Mouse (Mus musculus) MEL (cell line): ENCODE measurements around the gene Tpm1. TPM values are rescaled to one million over a fixed set of nuclear protein-coding genes. Genes with fewer than 3 reads are reported as not detected.

Experiments
- DNase-seq: peaks from one replicate; pipeline ENCODE4 v3.0.0; 2011; ENCODE audit warnings: low read depth, low spot score
- H3K27ac ChIP-seq: 2 replicates; pipeline ENCODE4 v1.5.1; 2012; ENCODE audit warnings: low read depth, mild to moderate bottlenecking, control low read depth, low read length, moderate library complexity; ENCODE audit not compliant: control insufficient read depth
- H3K27me3 ChIP-seq, 2 experiments: fragments of 150-350 bp in 1 of 2; sonication (generic) in 1 of 2; 2 replicates each; pipeline ENCODE4 v1.6.1; 2012; ENCODE audit warnings: low read length in 2 of 2, mild to moderate bottlenecking in 2 of 2, improper control_type of control experiment in 1 of 2, moderate library complexity in 1 of 2; ENCODE audit not compliant: insufficient read depth in 2 of 2, control insufficient read depth in 1 of 2
- H3K36me3 ChIP-seq, 2 experiments: 2 replicates each; pipeline ENCODE4 v1.6.1; 2012 to 2014; ENCODE audit warnings: low read length in 2 of 2, improper control_type of control experiment in 1 of 2, inconsistent platforms in 1 of 2, mild to moderate bottlenecking in 1 of 2; ENCODE audit not compliant: insufficient read depth in 2 of 2, control insufficient read depth in 1 of 2
- H3K4me1 ChIP-seq, 2 experiments: fragments of 150-350 bp in 1 of 2; sonication (generic) in 1 of 2; 2 replicates each; pipeline ENCODE4 v1.6.1; 2012; ENCODE audit warnings: low read length in 2 of 2, improper control_type of control experiment in 1 of 2, mild to moderate bottlenecking in 1 of 2; ENCODE audit not compliant: insufficient read depth in 2 of 2, control insufficient read depth in 1 of 2
- H3K4me3 ChIP-seq, 2 experiments: fragments of 150-350 bp in 1 of 2; sonication (generic) in 1 of 2; 2 replicates each; pipeline ENCODE4 v1.5.1; 2012; ENCODE audit warnings: low read depth in 2 of 2, low read length in 2 of 2, mild to moderate bottlenecking in 2 of 2, moderate library complexity in 2 of 2, control low read depth in 1 of 2, improper control_type of control experiment in 1 of 2; ENCODE audit not compliant: control insufficient read depth in 1 of 2, insufficient read depth in 1 of 2
- H3K79me2 ChIP-seq: 2 replicates; pipeline ENCODE4 v1.6.1; 2012; ENCODE audit warnings: mild to moderate bottlenecking, low read length, moderate library complexity; ENCODE audit not compliant: control insufficient read depth, poor library complexity, insufficient read depth
- H3K9ac ChIP-seq: 2 replicates; pipeline ENCODE4 v1.6.1; 2012; ENCODE audit warnings: low read depth, mild to moderate bottlenecking, control low read depth, low read length, moderate library complexity; ENCODE audit not compliant: control insufficient read depth, poor library complexity, severe bottlenecking
- H3K9me3 ChIP-seq: fragments of 150-350 bp; sonication (generic); replicated peaks from 2 replicates; pipeline ENCODE4 v1.6.1; 2012; ENCODE audit warnings: mild to moderate bottlenecking, low read length, improper control_type of control experiment, moderate library complexity; ENCODE audit not compliant: insufficient read depth
- BHLHE40 ChIP-seq: IDR thresholded peaks from 2 replicates; pipeline ENCODE4 v1.6.1; 2012; ENCODE audit warnings: low read depth, mild to moderate bottlenecking, inconsistent platforms, low read length, improper control_type of control experiment, borderline replicate concordance
- ELF1 ChIP-seq: IDR thresholded peaks from 2 replicates; pipeline ENCODE4 v1.6.1; 2014; ENCODE audit warnings: low read depth, mild to moderate bottlenecking, inconsistent platforms, low read length, improper control_type of control experiment, moderate library complexity
- ETS1 ChIP-seq: IDR thresholded peaks from 2 replicates; pipeline ENCODE4 v1.6.1; 2012; ENCODE audit warnings: low read depth, mild to moderate bottlenecking, inconsistent platforms, low read length, improper control_type of control experiment, moderate library complexity
- MEF2A ChIP-seq: IDR thresholded peaks from 2 replicates; pipeline ENCODE4 v1.6.1; 2014; ENCODE audit warnings: low read depth, mild to moderate bottlenecking, inconsistent platforms, low read length, improper control_type of control experiment; ENCODE audit not compliant: poor library complexity, insufficient replicate concordance, severe bottlenecking; ENCODE audit errors: extremely low read depth
- RCOR1 ChIP-seq: IDR thresholded peaks from 2 replicates; pipeline ENCODE4 v1.6.1; 2012; ENCODE audit warnings: low read depth, mild to moderate bottlenecking, inconsistent platforms, low read length, improper control_type of control experiment
- TBP ChIP-seq: IDR thresholded peaks from 2 replicates; pipeline ENCODE4 v1.8.0; 2011; ENCODE audit warnings: low read depth, low read length, improper control_type of control experiment
- TCF12 ChIP-seq: IDR thresholded peaks from 2 replicates; pipeline ENCODE4 v1.6.1; 2014; ENCODE audit warnings: low read depth, mild to moderate bottlenecking, inconsistent platforms, low read length, improper control_type of control experiment, moderate library complexity
- UBTF ChIP-seq: IDR thresholded peaks from 2 replicates; pipeline ENCODE4 v1.6.1; 2012; ENCODE audit warnings: low read depth, mild to moderate bottlenecking, inconsistent platforms, low read length, improper control_type of control experiment, moderate library complexity, borderline replicate concordance; ENCODE audit not compliant: insufficient read depth
- ZMIZ1 ChIP-seq: IDR thresholded peaks from 2 replicates; pipeline ENCODE4 v1.6.1; 2012; ENCODE audit warnings: low read depth, mild to moderate bottlenecking, inconsistent platforms, low read length, improper control_type of control experiment, moderate library complexity
- polyA plus RNA-seq, 2 experiments: library from polyadenylated mRNA; stranded (reverse) in 1 of 2; unstranded in 1 of 2; fragments of >175 nt in 1 of 2; fragments of >200 nt in 1 of 2; gene quantifications; 2 replicates each; pipeline versions ENCODE4 v1.2.1 to v1.2.4; 2012; ENCODE audit warnings: low replicate concordance in 2 of 2, low read depth in 1 of 2; ENCODE audit not compliant: insufficient read length in 2 of 2, insufficient read depth in 1 of 2, missing spikeins in 1 of 2
- total RNA-seq: library from RNA; depleted of rRNA; stranded (reverse); fragments of 300-350 nt; gene quantifications from 2 replicates; pipeline ENCODE4 v1.2.3, GENCODE M21; 2012

The Tpm1 gene
- total and polyA plus RNA-seq, 3 experiments: 38.2 to 113 TPM; not detected in 1

DNA sequence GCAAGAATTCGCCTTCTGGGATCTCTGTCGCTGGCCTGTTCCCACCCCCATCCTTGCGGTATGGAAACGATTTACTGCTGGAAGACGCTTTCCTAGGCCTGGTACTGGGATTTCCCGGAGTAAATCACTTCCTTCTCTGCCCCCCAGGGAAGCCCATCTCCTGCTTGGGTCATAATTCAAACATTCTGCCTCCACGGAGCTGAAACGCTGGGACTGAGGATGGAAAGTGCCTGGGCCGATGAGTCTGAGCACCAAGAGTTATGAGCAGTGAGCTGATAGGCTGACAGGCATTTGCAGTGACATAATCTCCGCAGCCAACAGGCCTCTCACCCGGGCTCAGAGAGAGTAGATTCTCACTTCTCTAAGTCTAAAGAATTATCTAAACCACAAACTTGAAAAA, 40.4 kb downstream of the Tpm1 start:
- Histone ChIP-seq H3K9ac (peak overlapping the region; percentile 8; the same call in 1 of the 2 replicates), H3K79me2 (no peaks in the 10 kb centered on the region), H3K9me3 (no peaks in the 10 kb centered on the region), H3K36me3 (peaks cover 0 to 24% of the 10 kb centered on the region in 2 experiments; a peak in 2 of 4 replicates), H3K4me1 (peaks cover 4 to 36% of the 10 kb centered on the region in 2 experiments), H3K4me3 (no peak overlapping the region), H3K27me3 (no peaks in the 10 kb centered on the region), H3K27ac (no peak overlapping the region)
- peak; percentile 76 for DNase-seq
- TF ChIP-seq RCOR1: no peak; the same call in 1 of the 2 replicates
- no peak for TF ChIP-seq MEF2A
- peak; percentile 46; the same call in 1 of the 2 replicates for TF ChIP-seq ETS1
- peak; percentile 96 for TF ChIP-seq UBTF
- peak; percentile 97 for TF ChIP-seq TBP

DNA sequence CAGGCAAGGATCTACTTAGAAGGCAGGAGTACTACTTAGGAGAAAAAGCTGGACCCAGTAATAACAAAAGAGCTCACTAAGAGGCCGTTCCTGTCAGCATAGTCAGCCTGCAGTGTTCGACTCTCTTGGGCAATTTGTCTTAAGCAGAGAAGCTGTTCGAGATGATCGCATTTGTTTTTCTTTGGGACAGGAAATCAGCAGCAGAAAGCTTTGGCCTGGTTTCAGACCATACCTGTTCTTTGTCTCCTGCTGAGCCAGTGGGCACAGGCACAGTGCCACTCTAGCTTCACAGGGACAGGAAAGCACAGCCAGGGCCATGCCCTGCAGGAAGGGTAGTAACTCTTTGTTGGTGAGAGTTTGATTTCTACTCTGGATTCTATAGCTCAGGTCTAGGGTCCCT, 42.8 kb downstream of the Tpm1 start:
- Histone ChIP-seq H3K36me3 (peaks cover 0 to 13% of the 10 kb centered on the region in 2 experiments; a peak in 2 of 4 replicates), H3K9me3 (no peaks in the 10 kb centered on the region), H3K79me2 (no peaks in the 10 kb centered on the region), H3K4me3 (no peak overlapping the region), H3K9ac (no peak overlapping the region), H3K27me3 (no peaks in the 10 kb centered on the region), H3K27ac (no peak overlapping the region), H3K4me1 (peaks cover 3 to 23% of the 10 kb centered on the region in 2 experiments; a peak in 3 of 4 replicates)
- no peak for TF ChIP-seq BHLHE40
- TF ChIP-seq ZMIZ1: no peak
- no peak for TF ChIP-seq ELF1
- no peak for DNase-seq

DNA sequence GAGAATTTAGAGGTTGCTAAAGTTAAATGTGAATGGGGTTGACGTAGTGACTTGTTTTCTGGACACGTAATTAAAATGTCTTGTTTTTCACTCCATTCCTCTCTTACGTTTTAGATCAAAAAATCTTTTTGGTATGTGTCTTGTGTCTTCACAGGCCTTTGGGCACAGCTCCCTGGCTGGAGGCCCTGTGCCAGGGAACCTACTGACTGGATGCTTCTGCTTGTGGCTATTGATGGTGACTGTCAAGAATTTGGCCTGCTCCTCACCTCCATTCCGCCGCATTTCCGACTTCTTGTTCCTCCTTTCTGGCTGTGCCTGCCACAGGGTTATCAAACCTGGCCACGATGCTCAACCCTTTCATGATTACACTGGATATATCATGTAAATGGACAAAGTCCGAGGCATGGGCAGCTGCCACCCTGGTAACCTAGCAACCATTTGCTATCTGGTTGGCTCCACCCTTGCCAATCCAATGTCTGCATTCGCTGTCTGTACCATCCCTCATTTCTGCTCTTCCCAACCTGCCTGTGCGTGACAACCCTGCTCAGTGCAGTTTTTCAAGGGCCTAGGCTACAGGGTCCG, 44.0 kb downstream of the Tpm1 start:
- H3K9ac ChIP-seq: no peak overlapping the region
- TF ChIP-seq TCF12: no peak
- H3K27ac ChIP-seq: no peak overlapping the region
- H3K4me1 ChIP-seq: peaks cover 3 to 23% of the 10 kb centered on the region in 2 experiments; a peak in 3 of 4 replicates
- H3K36me3 ChIP-seq: peaks cover 0 to 13% of the 10 kb centered on the region in 2 experiments; a peak in 2 of 4 replicates
- DNase-seq: no peak
- H3K27me3 ChIP-seq: no peaks in the 10 kb centered on the region
- H3K9me3 ChIP-seq: no peaks in the 10 kb centered on the region
- no peaks in the 10 kb centered on the region for H3K79me2 ChIP-seq
- H3K4me3 ChIP-seq: no peak overlapping the region
